Mouse (Mus musculus) embryonic facial prominence, embryonic 10.5 days (tissue): ENCODE data around the gene Pzp. TPM values are rescaled to one million over a fixed set of nuclear protein-coding genes. Genes with fewer than 3 reads are reported as not detected.
A peak's percentile ranks its signal among the peaks of the same experiment; 100 is the strongest.

Source experiments
- DNase-seq: peaks from one replicate; pipeline ENCODE4 v3.0.0-alpha.2; 2017; ENCODE audit warnings: low spot score
- H3K27ac ChIP-seq: fragments of 300-500 bp; sonication (generic); replicated peaks from 2 replicates; pipeline ENCODE4 v1.5.1; 2016; ENCODE audit warnings: mild to moderate bottlenecking
- H3K27me3 ChIP-seq: fragments of 300-500 bp; sonication (generic); replicated peaks from 2 replicates; pipeline ENCODE4 v1.6.1; 2016; ENCODE audit warnings: low read depth, mild to moderate bottlenecking; ENCODE audit not compliant: poor library complexity, severe bottlenecking
- H3K36me3 ChIP-seq: fragments of 300-500 bp; sonication (generic); replicated peaks from 2 replicates; pipeline ENCODE4 v1.6.1; 2016; ENCODE audit warnings: mild to moderate bottlenecking, moderate library complexity
- H3K4me1 ChIP-seq: fragments of 300-500 bp; sonication (generic); 2 replicates; pipeline ENCODE4 v1.6.1; 2016
- H3K4me3 ChIP-seq: fragments of 300-500 bp; sonication (generic); 2 replicates; pipeline ENCODE4 v1.5.1; 2016; ENCODE audit warnings: mild to moderate bottlenecking, moderate library complexity
- H3K9me3 ChIP-seq: fragments of 300-500 bp; sonication (generic); 2 replicates; pipeline ENCODE4 v1.6.1; 2016; ENCODE audit warnings: mild to moderate bottlenecking
- WGBS: fragments of 180-500 bp; shearing (Covaris S2); methylation state at CpG from one replicate; pipeline ENCODE4 v1.1.7; 2016; 5-methylcytosine and 5-hydroxymethylcytosine counted together
- polyA plus RNA-seq: library from polyadenylated mRNA; unstranded; fragments of >200 nt; fragmentation: Nextera tagmentation; extraction: Ambion mirVana; gene quantifications from 2 replicates; pipeline ENCODE4 v1.2.1, GENCODE M21; 2016

Gene Pzp
- polyA plus RNA-seq, 1 experiment from 2014 or later: not detected

- H3K4me1 ChIP-seq: peaks cover 12% of the 10 kb centered on the region
- WGBS: 7% methylated on average over 12 of the region's 12 CpGs
These were observed 57.1 kb downstream of the Pzp start for GRCm38 (mm10) chr6:128469451-128469850.

GRCm38 (mm10) chr6:128467298-128467697 lies 59.2 kb downstream of the Pzp start:
- H3K27ac ChIP-seq: no peak overlapping the region
- WGBS: 38% methylated on average over 2 of the region's 2 CpGs
- DNase-seq: no peak

More at GRCm38 (mm10) chr6:128469451-128469850, 57.1 kb downstream of the Pzp start:
- H3K27ac ChIP-seq: no peak overlapping the region
- no peaks in the 10 kb centered on the region for H3K36me3 ChIP-seq
- peak; percentile 76 for DNase-seq
- no peaks in the 10 kb centered on the region for H3K27me3 ChIP-seq
- H3K9me3 ChIP-seq: no peaks in the 10 kb centered on the region
- H3K4me3 ChIP-seq: no peak overlapping the region

DNA sequence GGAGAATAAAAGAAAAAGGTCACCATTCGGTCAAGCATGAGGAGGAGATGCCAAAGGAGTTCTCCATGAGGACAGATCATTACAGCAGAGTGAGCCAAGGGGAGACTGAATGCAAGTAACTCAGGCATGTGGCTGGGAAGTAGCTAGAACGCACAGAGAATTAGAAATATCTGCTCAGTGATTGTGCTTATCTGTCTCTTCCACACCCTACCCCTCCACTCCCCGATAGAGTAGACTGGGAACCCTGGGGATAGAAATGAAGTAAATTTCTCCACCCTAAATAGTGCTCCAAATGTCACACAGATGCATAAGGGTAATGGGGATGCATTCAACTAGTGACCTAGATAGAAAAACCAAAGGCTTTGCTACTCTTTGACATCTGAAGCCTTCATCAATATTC lies 60.0 kb downstream of the Pzp start:
- H3K9me3 ChIP-seq: no peaks in the 10 kb centered on the region
- WGBS: 73% methylated on average over 3 of the region's 3 CpGs
- H3K4me1 ChIP-seq: peaks cover 12% of the 10 kb centered on the region

More at GRCm38 (mm10) chr6:128467298-128467697, 59.2 kb downstream of the Pzp start:
- Histone ChIP-seq H3K9me3 (no peaks in the 10 kb centered on the region), H3K4me1 (peaks cover 12% of the 10 kb centered on the region), H3K27me3 (no peaks in the 10 kb centered on the region), H3K36me3 (no peaks in the 10 kb centered on the region), H3K4me3 (no peak overlapping the region)

DNA sequence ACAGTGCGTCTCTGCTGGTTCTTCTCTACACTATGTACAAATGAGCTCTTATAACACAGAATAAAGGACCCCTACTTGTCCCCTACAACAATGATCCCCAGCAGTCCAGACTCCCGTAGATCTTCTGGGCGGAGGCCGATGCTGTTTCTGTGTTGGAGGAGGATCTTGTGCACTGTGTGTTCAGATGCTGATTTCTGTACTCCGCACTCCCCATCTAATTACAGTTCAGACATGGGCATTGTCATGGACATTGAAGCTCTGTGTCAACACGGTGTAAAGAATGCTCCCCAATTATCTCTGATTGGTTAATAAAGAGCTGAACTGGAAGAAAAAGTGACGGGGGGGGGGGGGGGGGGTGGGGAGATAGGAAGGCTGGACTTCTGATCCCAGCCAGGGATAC lies 60.5 kb downstream of the Pzp start:
- no peak for DNase-seq
- Histone ChIP-seq H3K27me3 (no peaks in the 10 kb centered on the region), H3K4me1 (peaks cover 12% of the 10 kb centered on the region), H3K27ac (no peak overlapping the region), H3K4me3 (no peak overlapping the region), H3K9me3 (no peaks in the 10 kb centered on the region), H3K36me3 (no peaks in the 10 kb centered on the region)
- WGBS: 33% methylated on average over 7 of the region's 7 CpGs

More for the DNA sequence above, 60.0 kb downstream of the Pzp start:
- no peak overlapping the region for H3K4me3 ChIP-seq
- no peak overlapping the region for H3K27ac ChIP-seq
- DNase-seq: no peak
- H3K27me3 ChIP-seq: no peaks in the 10 kb centered on the region
- no peaks in the 10 kb centered on the region for H3K36me3 ChIP-seq

DNA sequence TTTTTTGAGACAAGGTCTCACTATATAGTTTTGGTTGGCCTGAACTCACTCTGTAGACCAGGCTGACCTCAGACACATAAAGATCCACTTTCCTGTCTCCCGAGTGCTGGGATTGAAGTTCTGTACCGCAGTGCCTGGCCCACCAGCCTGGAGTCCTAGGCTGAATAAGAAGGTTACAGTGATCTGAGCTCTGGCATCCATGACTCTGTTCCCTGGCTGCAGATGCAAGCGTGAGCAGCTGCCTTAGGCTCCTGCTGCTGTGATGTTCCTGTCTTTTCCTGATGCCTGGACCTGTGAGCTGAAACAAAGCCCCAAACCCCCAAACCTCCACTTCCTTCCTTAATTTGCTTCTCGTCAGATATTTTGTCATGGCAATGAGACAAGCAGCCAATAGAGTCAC lies 61.5 kb downstream of the Pzp start:
- H3K4me3 ChIP-seq: no peak overlapping the region
- peaks cover 12% of the 10 kb centered on the region for H3K4me1 ChIP-seq
- 74% methylated on average over 4 of the region's 4 CpGs for WGBS
- H3K9me3 ChIP-seq: no peaks in the 10 kb centered on the region
- no peaks in the 10 kb centered on the region for H3K36me3 ChIP-seq
- no peak for DNase-seq
- no peaks in the 10 kb centered on the region for H3K27me3 ChIP-seq
- H3K27ac ChIP-seq: no peak overlapping the region

- Histone ChIP-seq H3K36me3 (no peaks in the 10 kb centered on the region), H3K9me3 (no peaks in the 10 kb centered on the region), H3K27me3 (no peaks in the 10 kb centered on the region)
These were observed 64.9 kb downstream of the Pzp start for GRCm38 (mm10) chr6:128461606-128462005.

DNA sequence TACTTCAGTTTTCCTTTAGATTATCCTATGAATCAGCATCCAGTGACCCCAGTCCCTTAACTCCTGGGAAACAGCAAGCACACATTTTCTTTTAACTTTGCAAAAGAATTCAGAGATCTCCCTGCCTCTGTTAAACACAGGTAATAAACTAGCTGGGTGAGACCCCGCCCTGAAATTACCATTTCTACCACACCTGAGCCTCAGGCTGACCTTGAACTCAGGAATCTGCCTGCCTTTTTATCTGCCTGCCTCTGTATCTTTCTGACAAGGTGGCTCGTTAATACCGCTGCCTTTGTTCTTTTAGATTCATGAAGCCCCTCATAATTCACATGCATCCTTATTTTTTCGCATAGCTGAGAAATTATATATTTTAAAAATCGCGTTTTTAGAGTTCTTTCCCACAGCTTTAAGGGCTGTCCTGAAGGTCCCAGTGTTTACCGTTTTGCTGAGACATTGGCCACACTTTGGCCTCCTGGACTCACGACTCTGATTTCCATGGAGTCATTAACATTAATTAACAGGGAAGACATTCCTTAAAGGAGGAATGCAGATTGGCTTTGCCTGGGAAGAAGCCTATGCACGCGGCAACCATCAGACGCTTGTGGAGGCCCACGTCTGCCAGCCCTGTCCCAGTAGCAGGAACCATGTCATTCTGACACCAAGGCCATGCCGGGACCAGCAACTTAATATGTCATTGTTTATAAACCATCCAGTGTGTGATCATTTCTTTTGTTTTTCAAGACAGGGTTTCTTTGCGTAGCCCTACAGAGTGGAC lies 65.6 kb downstream of the Pzp start:
- 82% methylated on average over 14 of the region's 14 CpGs for WGBS
- Histone ChIP-seq H3K9me3 (no peaks in the 10 kb centered on the region), H3K4me1 (peaks cover 5% of the 10 kb centered on the region), H3K27me3 (no peaks in the 10 kb centered on the region), H3K27ac (no peak overlapping the region), H3K4me3 (no peak overlapping the region), H3K36me3 (no peaks in the 10 kb centered on the region)
- DNase-seq: no peak

More at GRCm38 (mm10) chr6:128461606-128462005, 64.9 kb downstream of the Pzp start:
- H3K27ac ChIP-seq: no peak overlapping the region
- no peak for DNase-seq
- H3K4me1 ChIP-seq: peaks cover 12% of the 10 kb centered on the region
- H3K4me3 ChIP-seq: no peak overlapping the region

DNA sequence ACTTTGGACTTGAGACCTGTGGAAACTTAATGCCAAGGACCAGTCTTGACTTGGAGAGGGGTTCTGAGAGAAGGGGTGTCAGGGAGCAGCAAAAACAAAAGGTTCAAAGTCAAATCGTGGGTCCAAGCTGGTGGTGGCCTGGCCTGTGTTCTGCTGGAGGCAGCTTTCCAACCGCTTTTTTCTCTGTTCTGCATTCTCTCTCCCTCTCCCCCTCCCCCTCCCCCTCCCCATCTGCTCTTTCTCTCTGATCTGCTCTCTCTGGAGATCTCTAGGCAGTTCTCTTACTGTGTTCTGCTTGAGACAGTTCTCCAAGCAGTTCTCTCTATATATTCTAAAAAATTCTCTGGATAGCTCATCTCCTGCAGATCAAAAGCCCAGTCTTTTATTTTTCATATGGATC lies 66.2 kb downstream of the Pzp start:
- DNase-seq: no peak
- no peaks in the 10 kb centered on the region for H3K9me3 ChIP-seq
- H3K36me3 ChIP-seq: no peaks in the 10 kb centered on the region
- no peak overlapping the region for H3K27ac ChIP-seq
- no peak overlapping the region for H3K4me3 ChIP-seq
- no peaks in the 10 kb centered on the region for H3K27me3 ChIP-seq
- H3K4me1 ChIP-seq: no peaks in the 10 kb centered on the region
- WGBS: 34% methylated on average over 2 of the region's 2 CpGs

DNA sequence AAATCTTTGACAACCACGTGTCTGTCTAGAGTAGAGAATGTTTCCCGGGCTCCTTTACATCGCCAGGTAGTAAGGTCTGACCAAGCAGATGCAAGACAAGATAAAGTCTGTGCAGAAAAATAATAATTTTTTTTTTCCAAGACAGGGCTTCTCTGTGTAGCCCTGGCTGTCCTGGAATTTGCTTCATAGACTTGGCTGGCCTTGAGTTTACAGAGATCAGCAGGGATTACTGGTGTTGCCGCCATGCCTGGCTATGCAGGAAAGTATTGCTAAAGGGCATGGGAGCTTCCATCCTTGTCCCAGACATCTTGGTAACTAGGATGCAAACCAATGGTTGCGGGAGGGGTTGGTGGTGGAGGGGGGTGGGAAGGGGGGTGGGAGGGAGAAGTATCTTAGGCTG lies 69.3 kb downstream of the Pzp start:
- no peaks in the 10 kb centered on the region for H3K9me3 ChIP-seq
- no peak overlapping the region for H3K4me3 ChIP-seq
- H3K27ac ChIP-seq: no peak overlapping the region
- no peak for DNase-seq
- no peaks in the 10 kb centered on the region for H3K4me1 ChIP-seq
- 78% methylated on average over 5 of the region's 5 CpGs for WGBS
- H3K36me3 ChIP-seq: no peaks in the 10 kb centered on the region
- no peaks in the 10 kb centered on the region for H3K27me3 ChIP-seq

DNA sequence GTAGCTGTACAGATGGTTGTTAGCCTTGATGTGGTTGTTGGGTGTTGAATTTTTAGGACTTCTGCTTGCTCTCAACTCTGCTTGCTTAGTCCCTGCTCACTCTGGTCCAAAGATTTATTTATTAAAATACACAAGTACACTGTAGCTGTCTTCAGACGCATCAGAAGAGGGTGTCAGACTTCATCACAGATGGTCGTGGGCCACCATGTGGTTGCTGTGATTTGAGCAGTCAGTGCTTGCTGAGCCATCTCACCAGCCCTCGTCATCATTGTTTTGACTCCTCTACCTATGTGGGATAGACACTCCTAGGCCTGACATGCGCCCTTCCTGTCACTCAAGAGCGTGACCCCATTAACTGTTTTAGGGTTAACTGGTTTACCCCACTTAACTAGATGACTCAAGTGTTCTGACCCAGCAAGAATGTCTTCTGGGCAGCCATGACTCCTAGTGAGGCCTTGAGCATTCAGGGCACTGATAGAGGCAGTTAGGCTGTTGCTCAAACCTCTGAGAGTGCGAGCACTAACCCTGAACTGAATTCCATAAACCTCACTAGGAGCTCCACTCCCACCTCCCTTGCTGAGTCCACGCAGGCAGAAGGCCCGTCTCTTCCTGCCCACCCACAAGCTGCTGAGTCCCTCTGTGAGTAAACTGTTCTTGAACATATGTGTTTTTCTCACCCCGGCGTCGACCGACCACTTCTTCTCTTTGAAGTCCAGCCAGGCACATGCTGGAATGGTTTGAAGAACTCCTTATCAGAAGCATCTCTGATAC lies 70.5 kb downstream of the Pzp start:
- WGBS: 84% methylated on average over 12 of the region's 12 CpGs
- H3K4me3 ChIP-seq: no peak overlapping the region
- H3K27ac ChIP-seq: no peak overlapping the region
- no peaks in the 10 kb centered on the region for H3K4me1 ChIP-seq
- no peaks in the 10 kb centered on the region for H3K9me3 ChIP-seq
- no peaks in the 10 kb centered on the region for H3K27me3 ChIP-seq
- H3K36me3 ChIP-seq: no peaks in the 10 kb centered on the region
- DNase-seq: no peak

- Histone ChIP-seq H3K27ac (no peak overlapping the region), H3K9me3 (no peaks in the 10 kb centered on the region), H3K4me1 (peaks cover 13% of the 10 kb centered on the region), H3K36me3 (no peaks in the 10 kb centered on the region), H3K4me3 (no peak overlapping the region), H3K27me3 (no peaks in the 10 kb centered on the region)
- DNase-seq: no peak
- WGBS: 93% methylated on average over 5 of the region's 5 CpGs
These were observed 79.5 kb downstream of the Pzp start for GRCm38 (mm10) chr6:128447063-128447462.

DNA sequence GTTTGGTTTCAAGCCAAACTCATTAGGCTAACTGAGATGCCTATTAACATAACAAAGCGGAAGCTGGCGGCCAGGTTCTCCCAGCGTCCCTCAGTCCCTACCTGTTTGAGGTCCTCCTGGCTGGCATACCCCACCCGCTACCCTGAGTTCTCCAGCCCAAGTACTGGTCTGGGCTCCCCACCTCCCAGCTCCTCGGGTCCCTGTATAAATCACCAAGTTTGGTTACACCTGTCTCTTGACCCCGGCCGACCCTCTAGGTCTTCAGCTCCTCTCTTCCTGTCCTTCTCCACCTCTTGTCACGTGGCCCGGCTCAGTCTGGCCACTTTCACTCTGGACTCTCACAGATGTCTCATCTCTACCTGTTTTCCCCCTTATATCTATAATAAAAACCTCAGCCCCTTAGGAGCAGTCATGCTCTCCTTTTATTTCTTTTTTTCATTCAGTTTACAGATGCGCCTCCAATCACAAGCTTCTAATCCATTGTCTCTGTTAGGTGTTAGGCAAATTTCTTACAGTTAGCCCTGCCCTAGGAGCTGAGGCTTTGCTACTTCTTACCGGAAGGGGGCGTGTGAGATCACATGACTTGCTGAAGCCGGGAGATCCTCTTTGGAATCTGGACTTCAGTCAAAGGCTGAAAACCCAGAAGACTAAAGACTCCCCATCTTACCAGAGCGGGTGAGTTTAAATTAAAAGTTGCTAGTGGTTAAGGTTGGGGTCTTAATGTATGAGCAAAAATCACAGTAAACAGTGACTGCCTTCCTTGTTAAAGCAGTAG lies 80.6 kb downstream of the Pzp start:
- Histone ChIP-seq H3K27me3 (no peaks in the 10 kb centered on the region), H3K36me3 (no peaks in the 10 kb centered on the region), H3K4me1 (peaks cover 13% of the 10 kb centered on the region), H3K4me3 (no peak overlapping the region; the same call in 1 of the 2 replicates), H3K27ac (no peak overlapping the region; the same call in 1 of the 2 replicates), H3K9me3 (no peaks in the 10 kb centered on the region)
- 10% methylated on average over 14 of the region's 14 CpGs for whole genome bisulfite sequencing
- DNase-seq: peak; percentile 55
